Mouse (Mus musculus): ENCODE results near the gene Fam161b.
"Not testable (repeated sequence)": the region's sequence is repeated elsewhere in the genome, so short reads cannot be mapped to it uniquely, and the experiment has no call there.

The Fam161b gene

GRCm38 (mm10) chr12:84382369-84382768, 20.7 kb upstream of the Fam161b start:
- no peak for DNase-seq (ENCODE audit: low read depth in 2 of 2, low spot score in 2 of 2)

GRCm38 (mm10) chr12:84373831-84374481, 12.3 kb upstream of the Fam161b start:
- DNase-seq (ENCODE audit: low read depth in 2 of 2, low spot score in 2 of 2): no peak

- no peak for DNase-seq (ENCODE audit: low read depth in 2 of 2, low spot score in 2 of 2)
Observed at GRCm38 (mm10) chr12:84371647-84372046, 10.0 kb upstream of the Fam161b start.

GRCm38 (mm10) chr12:84366971-84367370, 5.3 kb upstream of the Fam161b start:
- DNase-seq (ENCODE audit: low read depth in 2 of 2, low spot score in 2 of 2): no peak

GRCm38 (mm10) chr12:84365137-84365536, 3.5 kb upstream of the Fam161b start:
- no peak for DNase-seq (ENCODE audit: low read depth in 2 of 2, low spot score in 2 of 2)

GRCm38 (mm10) chr12:84364291-84364690, 2.7 kb upstream of the Fam161b start:
- DNase-seq (ENCODE audit: low read depth in 2 of 2, low spot score in 2 of 2): no peak

- DNase-seq (ENCODE audit: low read depth in 2 of 2, low spot score in 2 of 2): no peak
Observed at GRCm38 (mm10) chr12:84362872-84363271, 1.2 kb upstream of the Fam161b start.

GRCm38 (mm10) chr12:84358699-84359098, 2.9 kb downstream of the Fam161b start:
- not testable (repeated sequence) for DNase-seq (ENCODE audit: low read depth in 2 of 2, low spot score in 2 of 2)

GRCm38 (mm10) chr12:84347192-84347591, 14.4 kb downstream of the Fam161b start:
- no peak for DNase-seq (ENCODE audit: low read depth in 2 of 2, low spot score in 2 of 2)

- DNase-seq (ENCODE audit: low read depth in 2 of 2, low spot score in 2 of 2): no peak
Observed at GRCm38 (mm10) chr12:84336963-84337625, 24.5 kb downstream of the Fam161b start.

- no peak for DNase-seq (ENCODE audit: low read depth in 2 of 2, low spot score in 2 of 2)
Observed at GRCm38 (mm10) chr12:84327111-84327512, 34.5 kb downstream of the Fam161b start.

GRCm38 (mm10) chr12:84316721-84317621, 44.7 kb downstream of the Fam161b start, which contains the start of gene Zfp410:
Zfp410 (plus strand) TSS chr12:84316852.
- DNase-seq (ENCODE audit: low read depth in 2 of 2, low spot score in 2 of 2): peak; percentile 51 to 68

- no peak for DNase-seq (ENCODE audit: low read depth in 2 of 2, low spot score in 2 of 2)
Observed at GRCm38 (mm10) chr12:84316006-84316405, 45.6 kb downstream of the Fam161b start.

GRCm38 (mm10) chr12:84311306-84311705, 50.3 kb downstream of the Fam161b start:
- no peak for DNase-seq (ENCODE audit: low read depth in 2 of 2, low spot score in 2 of 2)

GRCm38 (mm10) chr12:84304554-84304953, 57.1 kb downstream of the Fam161b start:
- no peak for DNase-seq (ENCODE audit: low read depth in 2 of 2, low spot score in 2 of 2)

GRCm38 (mm10) chr12:84304101-84304500, 57.5 kb downstream of the Fam161b start:
- no peak for DNase-seq (ENCODE audit: low read depth in 2 of 2, low spot score in 2 of 2)

- no peak for DNase-seq (ENCODE audit: low read depth in 2 of 2, low spot score in 2 of 2)
Observed at GRCm38 (mm10) chr12:84299265-84299664, 62.4 kb downstream of the Fam161b start.

- no peak for DNase-seq (ENCODE audit: low read depth in 2 of 2, low spot score in 2 of 2)
Observed at GRCm38 (mm10) chr12:84297851-84298250, 63.8 kb downstream of the Fam161b start.
